Mouse (Mus musculus): ENCODE results near the gene Snw1. TPM values are rescaled to one million over a fixed set of nuclear protein-coding genes. Genes with fewer than 3 reads are reported as not detected.

The Snw1 gene
- total and polyA plus RNA-seq, 2 experiments from 2014 or later, result 36.0 to 87.9 TPM

GRCm38 (mm10) chr12:87428295-87428694 is 43.8 kb downstream of the Snw1 start:
- no peak for ATAC-seq (ENCODE audit: low FRiP score)

GRCm38 (mm10) chr12:87426354-87427031 is 45.6 kb downstream of the Snw1 start:
- Histone ChIP-seq H3K27ac (ENCODE audit: low read depth, low read length) (no peak overlapping the region), H3K4me3 (ENCODE audit: low read depth, low read length) (no peak overlapping the region), H3K4me1 (ENCODE audit: insufficient read depth, low read length) (no peaks in the 10 kb centered on the region), H3K4me2 (ENCODE audit: low read depth, low read length, poor library complexity, severe bottlenecking) (no peak overlapping the region), H3K9me3 (ENCODE audit: low read length) (no peaks in the 10 kb centered on the region), H3K36me3 (ENCODE audit: insufficient read depth, low read length) (peaks cover 42% of the 10 kb centered on the region), H3K27me3 (ENCODE audit: insufficient read depth, low read length) (no peaks in the 10 kb centered on the region), H3K9ac (replicated peaks; ENCODE audit: low read length, poor library complexity, severe bottlenecking) (no peak overlapping the region)
- WGBS, result 90% methylated on average over 5 of the region's 5 CpGs
- no peak for DNase-seq (ENCODE audit: low spot score)
- no peak for TF ChIP-seq CTCF (IDR thresholded peaks at IDR 0.05)
- no peak for ATAC-seq (ENCODE audit: low FRiP score)

More at GRCm38 (mm10) chr12:87428295-87428694, 43.8 kb downstream of the Snw1 start:
- peaks cover 57% of the 10 kb centered on the region for H3K36me3 ChIP-seq (ENCODE audit: insufficient read depth, low read length)
- no peak overlapping the region for H3K9ac ChIP-seq (replicated peaks; ENCODE audit: low read length, poor library complexity, severe bottlenecking)
- H3K4me2 ChIP-seq (ENCODE audit: low read depth, low read length, poor library complexity, severe bottlenecking), result no peak overlapping the region
- H3K27me3 ChIP-seq (ENCODE audit: insufficient read depth, low read length), result no peaks in the 10 kb centered on the region
- no peak overlapping the region for H3K27ac ChIP-seq (ENCODE audit: low read depth, low read length)
- no peaks in the 10 kb centered on the region for H3K4me1 ChIP-seq (ENCODE audit: insufficient read depth, low read length)
- WGBS, result 83% methylated on average over 2 of the region's 2 CpGs
- no peak overlapping the region for H3K4me3 ChIP-seq (ENCODE audit: low read depth, low read length)
- no peaks in the 10 kb centered on the region for H3K9me3 ChIP-seq (ENCODE audit: low read length)
- DNase-seq (ENCODE audit: low spot score), result no peak
- TF ChIP-seq CTCF (IDR thresholded peaks at IDR 0.05), result no peak

GRCm38 (mm10) chr12:87424516-87424915 is 47.6 kb downstream of the Snw1 start:
- Histone ChIP-seq H3K27ac (ENCODE audit: low read depth, low read length) (no peak overlapping the region), H3K4me2 (ENCODE audit: low read depth, low read length, poor library complexity, severe bottlenecking) (no peak overlapping the region), H3K36me3 (ENCODE audit: insufficient read depth, low read length) (peaks cover 29% of the 10 kb centered on the region), H3K4me3 (ENCODE audit: low read depth, low read length) (no peak overlapping the region), H3K9ac (replicated peaks; ENCODE audit: low read length, poor library complexity, severe bottlenecking) (no peak overlapping the region), H3K27me3 (ENCODE audit: insufficient read depth, low read length) (no peaks in the 10 kb centered on the region), H3K9me3 (ENCODE audit: low read length) (no peaks in the 10 kb centered on the region), H3K4me1 (ENCODE audit: insufficient read depth, low read length) (0 out of 2 replicates have a peak, but pooled peaks cover 2% of the 10 kb centered on the region)
- no peak for TF ChIP-seq CTCF (IDR thresholded peaks at IDR 0.05)
- ATAC-seq (ENCODE audit: low FRiP score) (no peak), DNase-seq (ENCODE audit: low spot score) (no peak)
- WGBS, result 17% methylated on average over 3 of the region's 3 CpGs

- H3K36me3 ChIP-seq (ENCODE audit: insufficient read depth, low read length), result peaks cover 21% of the 10 kb centered on the region
- no peaks in the 10 kb centered on the region for H3K9me3 ChIP-seq (ENCODE audit: low read length)
- H3K4me1 ChIP-seq (ENCODE audit: insufficient read depth, low read length), result peaks cover 6% of the 10 kb centered on the region; the same call in 1 of the 2 replicates
- WGBS, result 16% methylated on average over 1 of the region's 1 CpGs
- no peak overlapping the region for H3K9ac ChIP-seq (replicated peaks; ENCODE audit: low read length, poor library complexity, severe bottlenecking)
- ATAC-seq (ENCODE audit: low FRiP score) (no peak), DNase-seq (ENCODE audit: low spot score) (no peak)
- no peaks in the 10 kb centered on the region for H3K27me3 ChIP-seq (ENCODE audit: insufficient read depth, low read length)
- TF ChIP-seq CTCF (IDR thresholded peaks at IDR 0.05), result no peak
- no peak overlapping the region for H3K27ac ChIP-seq (ENCODE audit: low read depth, low read length)
- no peak overlapping the region for H3K4me3 ChIP-seq (ENCODE audit: low read depth, low read length)
- no peak overlapping the region for H3K4me2 ChIP-seq (ENCODE audit: low read depth, low read length, poor library complexity, severe bottlenecking)
Observed at GRCm38 (mm10) chr12:87423700-87424099, 48.4 kb downstream of the Snw1 start.

GRCm38 (mm10) chr12:87421708-87422507 is 50.2 kb downstream of the Snw1 start:
- Histone ChIP-seq H3K36me3 (ENCODE audit: insufficient read depth, low read length) (peaks cover 6% of the 10 kb centered on the region; the same call in 1 of the 2 replicates), H3K9ac (replicated peaks; ENCODE audit: low read length, poor library complexity, severe bottlenecking) (no peak overlapping the region), H3K4me3 (ENCODE audit: low read depth, low read length) (no peak overlapping the region), H3K27ac (ENCODE audit: low read depth, low read length) (no peak overlapping the region), H3K27me3 (ENCODE audit: insufficient read depth, low read length) (no peaks in the 10 kb centered on the region), H3K9me3 (ENCODE audit: low read length) (no peaks in the 10 kb centered on the region), H3K4me1 (ENCODE audit: insufficient read depth, low read length) (peaks cover 6% of the 10 kb centered on the region; the same call in 1 of the 2 replicates), H3K4me2 (ENCODE audit: low read depth, low read length, poor library complexity, severe bottlenecking) (no peak overlapping the region)
- no peak for TF ChIP-seq CTCF (IDR thresholded peaks at IDR 0.05)
- no peak for ATAC-seq (ENCODE audit: low FRiP score)
- WGBS, result 46% methylated on average over 5 of the region's 5 CpGs
- DNase-seq (ENCODE audit: low spot score), result no peak

GRCm38 (mm10) chr12:87419974-87420485 is 52.0 kb downstream of the Snw1 start:
- no peak overlapping the region for H3K9ac ChIP-seq (replicated peaks; ENCODE audit: low read length, poor library complexity, severe bottlenecking)
- no peak overlapping the region for H3K4me3 ChIP-seq (ENCODE audit: low read depth, low read length)
- H3K4me1 ChIP-seq (ENCODE audit: insufficient read depth, low read length), result peaks cover 6% of the 10 kb centered on the region; the same call in 1 of the 2 replicates
- 70% methylated on average over 12 of the region's 12 CpGs for WGBS
- no peaks in the 10 kb centered on the region for H3K36me3 ChIP-seq (ENCODE audit: insufficient read depth, low read length)
- H3K27ac ChIP-seq (ENCODE audit: low read depth, low read length), result no peak overlapping the region
- TF ChIP-seq CTCF (IDR thresholded peaks at IDR 0.05), result no peak
- no peak for DNase-seq (ENCODE audit: low spot score)
- no peak for ATAC-seq (ENCODE audit: low FRiP score)
- no peaks in the 10 kb centered on the region for H3K27me3 ChIP-seq (ENCODE audit: insufficient read depth, low read length)
- no peak overlapping the region for H3K4me2 ChIP-seq (ENCODE audit: low read depth, low read length, poor library complexity, severe bottlenecking)
- no peaks in the 10 kb centered on the region for H3K9me3 ChIP-seq (ENCODE audit: low read length)
